Mouse (Mus musculus): ENCODE results near the gene Prps1. TPM values are rescaled to one million over a fixed set of nuclear protein-coding genes. Genes with fewer than 3 reads are reported as not detected.

Gene Prps1
- polyA plus RNA-seq, 1 experiment = 17.8 TPM

Other genes with a start within 250 kb of the Prps1 start
- 0.27 and 0.79 TPM in 2 replicates for gene Frmpd3, start 114.3 kb upstream of the Prps1 start, polyA plus RNA-seq (2012; rRNA removed)
- gene Tsc22d3, start 144.0 kb downstream of the Prps1 start, polyA plus RNA-seq (2012; rRNA removed) = 85.7 and 121 TPM in 2 replicates
- 13.6 and 14.0 TPM in 2 replicates for gene Mid2, start 208.0 kb downstream of the Prps1 start, polyA plus RNA-seq (2012; rRNA removed)

All from gonadal fat pad, adult 2 months (tissue).